Mouse (Mus musculus): ENCODE measurements at regions not wholly inside any gene's neighbourhood (a gene's known extent, or its start where the extent isn't known, plus 50 kb on each side); places are given as distances from the start of the nearest gene placed in this dataset.
A peak's percentile ranks its signal among the peaks of the same experiment; 100 is the strongest.

DNA sequence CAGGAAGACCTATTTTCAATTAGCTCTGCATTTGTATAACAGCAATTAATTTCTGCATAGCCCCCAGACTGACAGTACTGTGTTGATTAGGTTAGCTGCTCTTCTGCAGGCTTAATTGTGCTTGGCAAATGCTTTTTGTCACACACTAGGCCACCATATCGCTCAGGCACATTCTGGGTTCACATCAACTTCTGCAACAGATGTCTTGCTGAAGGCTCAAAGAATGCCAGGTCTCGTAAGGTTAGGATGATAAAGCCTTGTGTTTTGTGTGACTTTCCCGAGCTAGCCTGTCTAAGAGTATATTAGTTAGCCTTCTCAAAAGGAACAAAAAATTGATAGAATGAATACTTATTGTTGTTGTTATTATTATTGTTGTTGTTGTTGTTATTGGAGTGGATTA is 348.1 kb upstream of the Hs6st1 start:
- no peak for DNase-seq (ENCODE audit: low read depth in 1 of 2, low spot score in 2 of 2)
- H3K27ac ChIP-seq (ENCODE audit: insufficient read depth, low read length) = no peak overlapping the region
- no peak for TF ChIP-seq CTCF (IDR thresholded peaks at IDR 0.05; ENCODE audit: extremely low read depth, insufficient read depth, insufficient read length, insufficient replicate concordance)
- no peak for TF ChIP-seq POLR2A (IDR thresholded peaks at IDR 0.05; ENCODE audit: low read depth, low read length)
- 93% methylated on average over 3 of the region's 3 CpGs for WGBS
- H3K27me3 ChIP-seq (ENCODE audit: control insufficient read depth, insufficient read depth, low read length) = no peaks in the 10 kb centered on the region
- H3K4me1 ChIP-seq (ENCODE audit: control insufficient read depth, insufficient read depth, insufficient read length) = no peaks in the 10 kb centered on the region
- H3K36me3 ChIP-seq (ENCODE audit: control insufficient read depth, insufficient read depth, low read length) = no peaks in the 10 kb centered on the region
- H3K4me3 ChIP-seq (ENCODE audit: extremely low read depth, insufficient read depth, insufficient read length) = no peak overlapping the region

DNA sequence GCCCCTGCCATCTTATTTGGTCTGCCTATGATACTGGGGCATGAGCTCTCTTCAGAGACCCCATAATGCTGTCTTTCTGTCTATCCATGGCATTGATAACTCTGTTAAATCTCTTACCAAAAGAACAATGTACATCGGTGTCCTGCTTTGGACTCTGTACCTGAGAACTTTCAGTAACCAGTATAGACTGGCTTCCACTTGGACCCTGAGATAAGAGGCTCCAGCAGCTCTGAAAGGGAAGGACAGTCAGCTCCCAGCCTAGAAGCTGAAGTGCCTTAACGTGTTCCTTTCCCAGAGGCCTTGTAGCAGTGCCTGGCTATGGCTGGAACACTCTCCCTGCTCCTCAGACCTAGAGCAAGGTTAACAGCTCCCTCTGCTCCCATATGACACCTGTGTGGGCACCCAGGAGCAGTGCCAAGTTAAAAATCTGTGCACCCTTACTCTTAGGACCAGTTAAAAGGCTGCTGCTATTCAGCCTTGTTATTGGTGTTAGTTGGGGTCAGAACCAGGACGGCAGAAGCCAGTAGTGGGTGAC is 343.8 kb upstream of the Hs6st1 start:
- Histone ChIP-seq H3K4me1 (ENCODE audit: control insufficient read depth, insufficient read depth, insufficient read length) (no peaks in the 10 kb centered on the region), H3K27ac (ENCODE audit: insufficient read depth, low read length) (no peak overlapping the region), H3K27me3 (ENCODE audit: control insufficient read depth, insufficient read depth, low read length) (no peaks in the 10 kb centered on the region), H3K4me3 (ENCODE audit: extremely low read depth, insufficient read depth, insufficient read length) (no peak overlapping the region), H3K36me3 (ENCODE audit: control insufficient read depth, insufficient read depth, low read length) (no peaks in the 10 kb centered on the region)
- 78% methylated on average over 3 of the region's 3 CpGs for WGBS
- DNase-seq (ENCODE audit: low read depth in 1 of 2, low spot score in 2 of 2) = no peak
- TF ChIP-seq POLR2A (IDR thresholded peaks at IDR 0.05; ENCODE audit: low read depth, low read length) (no peak), CTCF (IDR thresholded peaks at IDR 0.05; ENCODE audit: extremely low read depth, insufficient read depth, insufficient read length, insufficient replicate concordance) (no peak)

DNA sequence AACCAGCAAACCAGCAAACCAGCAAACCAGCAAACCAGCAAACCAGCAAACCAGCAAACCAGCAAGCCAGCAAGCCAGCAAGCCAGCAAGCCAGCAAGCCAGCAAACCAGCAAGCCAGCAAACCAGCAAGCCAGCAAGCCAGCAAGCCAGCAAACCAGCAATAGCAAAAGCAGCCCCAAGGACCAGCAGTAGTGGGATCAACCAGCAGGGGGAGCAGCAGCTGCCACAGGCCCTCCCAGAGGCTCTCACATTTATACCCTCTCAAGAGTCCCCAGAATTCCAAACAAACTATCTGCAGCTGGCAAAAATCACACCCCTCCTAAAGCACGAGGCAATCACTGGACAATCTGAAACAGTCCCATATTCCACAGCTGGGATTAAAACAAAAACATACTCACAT is 341.6 kb upstream of the Hs6st1 start:
- WGBS = 32% methylated on average over 1 of the region's 1 CpGs

DNA sequence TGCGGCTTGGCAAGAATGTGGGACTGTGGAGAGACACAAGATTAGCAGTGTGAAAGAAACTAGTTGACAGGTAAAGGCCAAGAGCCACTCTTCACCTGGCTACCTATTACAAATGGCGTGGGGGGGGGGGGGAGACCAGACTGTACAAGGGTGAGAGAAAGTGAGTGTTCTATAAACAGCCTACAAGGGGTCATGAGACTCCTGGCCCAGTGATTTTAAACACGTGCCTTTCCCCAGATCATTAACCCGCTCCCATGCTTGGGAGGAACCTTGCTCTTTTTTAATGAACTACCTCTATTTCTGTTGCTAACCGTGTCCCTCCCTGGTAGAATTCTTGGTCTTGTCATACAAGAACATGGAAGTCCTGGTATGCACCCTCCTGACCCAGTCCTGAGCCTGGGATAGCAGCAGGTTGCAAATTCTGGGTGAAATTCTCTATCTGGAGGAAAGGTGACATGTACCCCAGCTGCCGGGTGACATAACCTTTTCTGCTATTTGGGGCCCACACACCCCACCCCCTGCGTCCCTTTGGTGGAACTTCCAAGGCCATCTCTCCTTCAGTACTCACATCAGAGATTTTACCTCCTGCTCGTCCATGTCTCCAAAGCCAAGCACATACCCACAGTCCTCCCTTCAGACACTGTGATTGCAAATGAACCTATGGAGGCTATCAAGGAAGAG is 340.8 kb upstream of the Hs6st1 start:
- no peaks in the 10 kb centered on the region for H3K27me3 ChIP-seq (ENCODE audit: control insufficient read depth, insufficient read depth, low read length)
- no peak for DNase-seq (ENCODE audit: low read depth in 1 of 2, low spot score in 2 of 2)
- no peaks in the 10 kb centered on the region for H3K4me1 ChIP-seq (ENCODE audit: control insufficient read depth, insufficient read depth, insufficient read length)
- no peak overlapping the region for H3K4me3 ChIP-seq (ENCODE audit: extremely low read depth, insufficient read depth, insufficient read length)
- H3K27ac ChIP-seq (ENCODE audit: insufficient read depth, low read length) = no peak overlapping the region
- H3K36me3 ChIP-seq (ENCODE audit: control insufficient read depth, insufficient read depth, low read length) = no peaks in the 10 kb centered on the region
- no peak for TF ChIP-seq POLR2A (IDR thresholded peaks at IDR 0.05; ENCODE audit: low read depth, low read length)
- no peak for TF ChIP-seq CTCF (IDR thresholded peaks at IDR 0.05; ENCODE audit: extremely low read depth, insufficient read depth, insufficient read length, insufficient replicate concordance)
- WGBS = 88% methylated on average over 8 of the region's 8 CpGs

More for the DNA sequence above, 341.6 kb upstream of the Hs6st1 start:
- TF ChIP-seq POLR2A (IDR thresholded peaks at IDR 0.05; ENCODE audit: low read depth, low read length) (no peak), CTCF (IDR thresholded peaks at IDR 0.05; ENCODE audit: extremely low read depth, insufficient read depth, insufficient read length, insufficient replicate concordance) (peak; percentile 58; the same call in 1 of the 2 replicates)
- Histone ChIP-seq H3K36me3 (ENCODE audit: control insufficient read depth, insufficient read depth, low read length) (no peaks in the 10 kb centered on the region), H3K4me1 (ENCODE audit: control insufficient read depth, insufficient read depth, insufficient read length) (no peaks in the 10 kb centered on the region), H3K4me3 (ENCODE audit: extremely low read depth, insufficient read depth, insufficient read length) (no peak overlapping the region), H3K27me3 (ENCODE audit: control insufficient read depth, insufficient read depth, low read length) (no peaks in the 10 kb centered on the region), H3K27ac (ENCODE audit: insufficient read depth, low read length) (no peak overlapping the region)
- peak in 1 of 2 experiments; percentile 68 for DNase-seq (ENCODE audit: low read depth in 1 of 2, low spot score in 2 of 2)

DNA sequence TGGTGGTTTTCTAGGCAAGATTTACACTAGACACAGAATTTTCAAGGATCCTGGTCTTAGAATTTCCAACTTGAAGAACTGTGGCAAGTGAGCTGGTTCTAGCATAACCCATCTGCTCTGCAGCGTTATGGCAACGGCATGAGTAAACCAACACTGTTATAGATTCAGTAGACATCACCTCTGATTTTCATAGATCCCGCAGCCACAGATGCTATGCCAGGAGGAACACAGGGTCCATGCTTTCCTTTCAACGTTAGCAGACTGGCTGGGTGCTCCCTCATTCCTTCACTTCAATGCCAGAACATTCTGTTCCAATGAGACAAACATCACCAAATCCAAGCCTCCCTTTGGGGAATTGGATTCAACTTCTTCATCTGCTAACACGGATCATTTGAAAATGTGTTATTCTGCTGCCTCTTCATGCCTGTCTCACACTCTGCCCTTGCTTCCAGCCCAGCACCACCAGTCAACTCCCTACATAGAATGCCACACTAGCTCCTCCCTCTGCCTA is 338.4 kb upstream of the Hs6st1 start:
- WGBS = 84% methylated on average over 5 of the region's 5 CpGs
- TF ChIP-seq POLR2A (IDR thresholded peaks at IDR 0.05; ENCODE audit: low read depth, low read length) (no peak), CTCF (IDR thresholded peaks at IDR 0.05; ENCODE audit: extremely low read depth, insufficient read depth, insufficient read length, insufficient replicate concordance) (no peak)
- DNase-seq (ENCODE audit: low read depth in 1 of 2, low spot score in 2 of 2) = no peak
- Histone ChIP-seq H3K27ac (ENCODE audit: insufficient read depth, low read length) (no peak overlapping the region), H3K4me1 (ENCODE audit: control insufficient read depth, insufficient read depth, insufficient read length) (no peaks in the 10 kb centered on the region), H3K4me3 (ENCODE audit: extremely low read depth, insufficient read depth, insufficient read length) (no peak overlapping the region), H3K36me3 (ENCODE audit: control insufficient read depth, insufficient read depth, low read length) (no peaks in the 10 kb centered on the region), H3K27me3 (ENCODE audit: control insufficient read depth, insufficient read depth, low read length) (no peaks in the 10 kb centered on the region)

DNA sequence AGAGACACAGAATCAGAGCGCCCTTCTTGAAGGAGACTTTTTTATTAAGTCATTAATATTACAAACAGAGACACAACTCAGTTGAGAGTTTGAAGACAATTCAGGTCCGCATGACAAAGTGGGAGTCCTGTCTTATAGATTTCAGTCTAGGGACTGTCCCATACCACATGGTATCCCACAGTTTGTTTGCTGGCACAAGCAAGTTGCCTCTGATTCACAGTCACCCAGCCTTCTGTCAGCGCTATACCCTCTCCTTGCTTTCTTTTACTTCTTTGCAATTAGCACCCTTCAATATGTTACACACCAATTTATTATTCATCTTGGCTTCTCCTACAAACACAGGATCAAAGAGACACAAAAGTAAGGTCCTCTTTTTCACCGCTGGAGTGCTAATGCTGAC is 337.9 kb upstream of the Hs6st1 start:
- H3K4me1 ChIP-seq (ENCODE audit: control insufficient read depth, insufficient read depth, insufficient read length) = no peaks in the 10 kb centered on the region
- 79% methylated on average over 4 of the region's 4 CpGs for WGBS
- TF ChIP-seq CTCF (IDR thresholded peaks at IDR 0.05; ENCODE audit: extremely low read depth, insufficient read depth, insufficient read length, insufficient replicate concordance) (no peak), POLR2A (IDR thresholded peaks at IDR 0.05; ENCODE audit: low read depth, low read length) (no peak)
- H3K36me3 ChIP-seq (ENCODE audit: control insufficient read depth, insufficient read depth, low read length) = no peaks in the 10 kb centered on the region
- H3K27ac ChIP-seq (ENCODE audit: insufficient read depth, low read length) = no peak overlapping the region
- no peak overlapping the region for H3K4me3 ChIP-seq (ENCODE audit: extremely low read depth, insufficient read depth, insufficient read length)
- DNase-seq (ENCODE audit: low read depth in 1 of 2, low spot score in 2 of 2) = no peak
- no peaks in the 10 kb centered on the region for H3K27me3 ChIP-seq (ENCODE audit: control insufficient read depth, insufficient read depth, low read length)

DNA sequence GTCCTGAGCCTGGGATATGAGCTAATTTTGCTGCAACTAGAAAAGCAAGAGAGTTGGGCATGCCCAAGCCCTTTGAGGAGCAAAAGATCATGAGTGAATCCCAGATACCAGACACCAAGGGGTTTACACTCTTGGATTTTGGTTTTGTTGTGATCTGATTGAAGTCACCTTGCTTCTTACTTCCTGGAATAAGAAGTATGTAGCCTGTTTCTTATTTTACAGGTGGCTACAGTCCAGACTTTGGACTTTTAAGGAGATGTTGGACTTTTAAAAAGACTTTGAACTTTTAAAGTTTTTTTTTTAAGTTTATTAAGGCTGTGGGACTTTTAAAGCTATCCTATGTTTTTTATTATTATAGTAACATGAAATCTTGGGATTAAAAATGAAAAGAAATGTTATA is 332.0 kb upstream of the Hs6st1 start:
- no peak overlapping the region for H3K4me3 ChIP-seq (ENCODE audit: extremely low read depth, insufficient read depth, insufficient read length)
- TF ChIP-seq POLR2A (IDR thresholded peaks at IDR 0.05; ENCODE audit: low read depth, low read length) = no peak
- TF ChIP-seq CTCF (IDR thresholded peaks at IDR 0.05; ENCODE audit: extremely low read depth, insufficient read depth, insufficient read length, insufficient replicate concordance) = no peak
- no peak for DNase-seq (ENCODE audit: low read depth in 1 of 2, low spot score in 2 of 2)

More for the DNA sequence above, 332.0 kb upstream of the Hs6st1 start:
- H3K4me1 ChIP-seq (ENCODE audit: control insufficient read depth, insufficient read depth, insufficient read length) = no peaks in the 10 kb centered on the region
- H3K27me3 ChIP-seq (ENCODE audit: control insufficient read depth, insufficient read depth, low read length) = no peaks in the 10 kb centered on the region
- no peaks in the 10 kb centered on the region for H3K36me3 ChIP-seq (ENCODE audit: control insufficient read depth, insufficient read depth, low read length)
- H3K27ac ChIP-seq (ENCODE audit: insufficient read depth, low read length) = no peak overlapping the region
